Mouse (Mus musculus): Measurements from ENCODE around the gene Nck2.

GRCm38 (mm10) chr1:43465957-43466624 is 21.7 kb downstream of the Nck2 start:
- no peak for TF ChIP-seq CTCF (IDR thresholded peaks at IDR 0.05; ENCODE audit: low read depth)
- TF ChIP-seq EP300 (optimal IDR thresholded peaks at IDR 0.05): no peak

All from stomach, postnatal 0 days (tissue).